Mouse (Mus musculus) olfactory bulb, adult 2 months (tissue): Measurements from ENCODE around the gene Sec14l4. TPM values are rescaled to one million over a fixed set of nuclear protein-coding genes. Genes with fewer than 3 reads are reported as not detected.
"Not testable (repeated sequence)": the region's sequence is repeated elsewhere in the genome, so short reads cannot be mapped to it uniquely, and the experiment has no call there.

Experiments
- H3K27ac ChIP-seq: fragments of 200-500 bp; 2 replicates; pipeline ENCODE4 v1.5.1; 2012; ENCODE audit warnings: low read depth, low read length; ENCODE audit not compliant: insufficient read depth
- H3K4me1 ChIP-seq: fragments of 200-500 bp; 2 replicates; pipeline ENCODE4 v1.6.1; 2012; ENCODE audit warnings: low read length; ENCODE audit not compliant: control insufficient read depth, insufficient read depth
- H3K4me3 ChIP-seq: fragments of 200-500 bp; 2 replicates; pipeline ENCODE4 v1.5.1; 2012; ENCODE audit warnings: mild to moderate bottlenecking, low read depth, low read length, moderate library complexity; ENCODE audit not compliant: insufficient read depth
- CTCF ChIP-seq: fragments of 200-500 bp; IDR thresholded peaks from 2 replicates; pipeline ENCODE4 v1.5.1; 2012; ENCODE audit warnings: low read depth, mild to moderate bottlenecking, low read length, moderate library complexity; ENCODE audit not compliant: insufficient read depth
- POLR2A ChIP-seq: fragments of 200-500 bp; IDR thresholded peaks from 2 replicates; pipeline ENCODE4 v1.6.1; 2012; ENCODE audit warnings: mild to moderate bottlenecking, low read depth, low read length, moderate library complexity; ENCODE audit not compliant: insufficient read depth
- WGBS: fragments of 180-500 bp; shearing (Covaris S2); methylation state at CpG from one replicate; pipeline ENCODE4 v1.1.7; 2018; 5-methylcytosine and 5-hydroxymethylcytosine counted together
- polyA plus RNA-seq: library from polyadenylated mRNA; stranded (reverse); fragments of >200 nt; gene quantifications from 2 replicates; pipeline ENCODE4 v1.2.4, GENCODE M21; 2012; ENCODE audit warnings: low replicate concordance; ENCODE audit not compliant: missing spikeins, insufficient read depth, insufficient read length

Sec14l4 gene
- polyA plus RNA-seq, 1 experiment, result not detected

GRCm38 (mm10) chr11:3995511-3995910 is 35.8 kb upstream of the Sec14l4 start:
- 89% methylated on average over 5 of the region's 5 CpGs for WGBS
- no peak overlapping the region for H3K4me3 ChIP-seq
- no peak overlapping the region for H3K27ac ChIP-seq
- H3K4me1 ChIP-seq, result peaks cover 10% of the 10 kb centered on the region
- TF ChIP-seq CTCF (no peak), POLR2A (no peak)

GRCm38 (mm10) chr11:3996840-3997239 is 34.4 kb upstream of the Sec14l4 start:
- no peak overlapping the region for H3K27ac ChIP-seq
- peaks cover 10% of the 10 kb centered on the region for H3K4me1 ChIP-seq
- H3K4me3 ChIP-seq, result no peak overlapping the region
- WGBS, result 95% methylated on average over 3 of the region's 3 CpGs
- TF ChIP-seq POLR2A (no peak), CTCF (no peak)

- H3K27ac ChIP-seq, result no peak overlapping the region
- WGBS, result 17% methylated on average over 66 of the region's 66 CpGs
- H3K4me1 ChIP-seq, result peaks cover 10% of the 10 kb centered on the region
- TF ChIP-seq CTCF, result no peak
- no peak for TF ChIP-seq POLR2A
- H3K4me3 ChIP-seq, result peak overlapping the region; percentile 4
Observed at GRCm38 (mm10) chr11:3997978-3998720, 33.1 kb upstream of the Sec14l4 start.

- H3K4me1 ChIP-seq, result peaks cover 10% of the 10 kb centered on the region
- no peak overlapping the region for H3K27ac ChIP-seq
- TF ChIP-seq CTCF, result no peak
- no peak for TF ChIP-seq POLR2A
- 89% methylated on average over 5 of the region's 5 CpGs for WGBS
- H3K4me3 ChIP-seq, result no peak overlapping the region
Observed at GRCm38 (mm10) chr11:3999547-3999946, 31.7 kb upstream of the Sec14l4 start.

GRCm38 (mm10) chr11:4001603-4002002 is 29.7 kb upstream of the Sec14l4 start:
- no peak for TF ChIP-seq POLR2A
- peak; percentile 80 for TF ChIP-seq CTCF
- peaks cover 10% of the 10 kb centered on the region for H3K4me1 ChIP-seq
- H3K4me3 ChIP-seq, result no peak overlapping the region
- H3K27ac ChIP-seq, result no peak overlapping the region
- WGBS, result 6% methylated on average over 5 of the region's 5 CpGs

- TF ChIP-seq CTCF, result no peak
- TF ChIP-seq POLR2A, result no peak
- WGBS, result 48% methylated on average over 5 of the region's 5 CpGs
- Histone ChIP-seq H3K4me3 (no peak overlapping the region), H3K4me1 (no peaks in the 10 kb centered on the region), H3K27ac (no peak overlapping the region)
Observed at GRCm38 (mm10) chr11:4005220-4005805, 25.9 kb upstream of the Sec14l4 start.

- H3K4me3 ChIP-seq, result no peak overlapping the region
- no peak overlapping the region for H3K27ac ChIP-seq
- TF ChIP-seq POLR2A (no peak), CTCF (no peak)
- H3K4me1 ChIP-seq, result no peaks in the 10 kb centered on the region
- 89% methylated on average over 3 of the region's 3 CpGs for WGBS
Observed at GRCm38 (mm10) chr11:4006462-4006861, 24.8 kb upstream of the Sec14l4 start.

- no peaks in the 10 kb centered on the region for H3K4me1 ChIP-seq
- TF ChIP-seq CTCF (no peak), POLR2A (no peak)
- H3K4me3 ChIP-seq, result no peak overlapping the region
- 81% methylated on average over 1 of the region's 1 CpGs for WGBS
- H3K27ac ChIP-seq, result no peak overlapping the region
Observed at GRCm38 (mm10) chr11:4012616-4013015, 18.6 kb upstream of the Sec14l4 start.

- H3K27ac ChIP-seq, H3K4me1 ChIP-seq, H3K4me3 ChIP-seq: not testable (repeated sequence)
- 91% methylated on average over 14 of the region's 14 CpGs for WGBS
Observed at GRCm38 (mm10) chr11:4015796-4016195, 15.5 kb upstream of the Sec14l4 start.

- not testable (repeated sequence) for H3K27ac ChIP-seq, H3K4me1 ChIP-seq, H3K4me3 ChIP-seq
- WGBS, result 92% methylated on average over 13 of the region's 13 CpGs
Observed at GRCm38 (mm10) chr11:4022111-4022510, 9.2 kb upstream of the Sec14l4 start.
